Mouse (Mus musculus): ENCODE data around the gene Iqschfp. TPM values are rescaled to one million over a fixed set of nuclear protein-coding genes. Genes with fewer than 3 reads are reported as not detected.
A peak's percentile ranks its signal among the peaks of the same experiment; 100 is the strongest.

The Iqschfp gene
- total RNA-seq, 2 experiments from 2014 or later: 9.5 to 13.2 TPM

- DNase-seq (ENCODE audit: low spot score in 2 of 2): no peak
- intact Hi-C loops (cut with DNase I): no loop called here
Measured at GRCm38 (mm10) chr3:68499532-68500152, 607.6 kb downstream of the Iqschfp start.

GRCm38 (mm10) chr3:68504838-68505237 lies 612.8 kb downstream of the Iqschfp start:
- intact Hi-C loops (cut with DNase I): loop anchor here (5.0 kb wide), 1 partner anchor 37 kb away; no protein-coding TSS in a partner anchor

GRCm38 (mm10) chr3:68506769-68507318 lies 614.8 kb downstream of the Iqschfp start:
- DNase-seq (ENCODE audit: low spot score in 2 of 2): no peak
- intact Hi-C loops (cut with DNase I): loop anchor here (5.0 kb wide), 1 partner anchor 35 kb away; no protein-coding TSS in a partner anchor

More at GRCm38 (mm10) chr3:68504838-68505237, 612.8 kb downstream of the Iqschfp start:
- DNase-seq (ENCODE audit: low spot score in 2 of 2): no peak

GRCm38 (mm10) chr3:68508629-68509028 lies 616.6 kb downstream of the Iqschfp start:
- intact Hi-C loops (cut with DNase I): loop anchor here (5.0 kb wide), 1 partner anchor 34 kb away; no protein-coding TSS in a partner anchor
- DNase-seq (ENCODE audit: low spot score in 2 of 2): peak; percentile 38 to 44

- DNase-seq (ENCODE audit: low spot score in 2 of 2): no peak
- intact Hi-C loops (cut with DNase I): no loop called here
Measured at GRCm38 (mm10) chr3:68510872-68511271, 618.8 kb downstream of the Iqschfp start.

- DNase-seq (ENCODE audit: low spot score in 2 of 2): no peak
- intact Hi-C loops (cut with DNase I): no loop called here
Measured at GRCm38 (mm10) chr3:68511744-68512143, 619.7 kb downstream of the Iqschfp start.

GRCm38 (mm10) chr3:68512327-68512726 lies 620.3 kb downstream of the Iqschfp start:
- no peak for DNase-seq (ENCODE audit: low spot score in 2 of 2)
- intact Hi-C loops (cut with DNase I): no loop called here

GRCm38 (mm10) chr3:68513340-68514119 lies 621.5 kb downstream of the Iqschfp start:
- intact Hi-C loops (cut with DNase I): no loop called here
- no peak for DNase-seq (ENCODE audit: low spot score in 2 of 2)

- DNase-seq (ENCODE audit: low spot score in 2 of 2): no peak
- intact Hi-C loops (cut with DNase I): no loop called here
Measured at GRCm38 (mm10) chr3:68514120-68514497, 622.1 kb downstream of the Iqschfp start.

- intact Hi-C loops (cut with DNase I): no loop called here
- no peak for DNase-seq (ENCODE audit: low spot score in 2 of 2)
Measured at GRCm38 (mm10) chr3:68514717-68515116, 622.7 kb downstream of the Iqschfp start.

GRCm38 (mm10) chr3:68516393-68517081 lies 624.5 kb downstream of the Iqschfp start:
- intact Hi-C loops (cut with DNase I): no loop called here
- peak; percentile 54 to 56 for DNase-seq (ENCODE audit: low spot score in 2 of 2)

GRCm38 (mm10) chr3:68517236-68517635 lies 625.2 kb downstream of the Iqschfp start:
- intact Hi-C loops (cut with DNase I): no loop called here
- no peak for DNase-seq (ENCODE audit: low spot score in 2 of 2)

GRCm38 (mm10) chr3:68518041-68518440 lies 626.0 kb downstream of the Iqschfp start:
- intact Hi-C loops (cut with DNase I): no loop called here
- DNase-seq (ENCODE audit: low spot score in 2 of 2): no peak

GRCm38 (mm10) chr3:68518586-68518985 lies 626.6 kb downstream of the Iqschfp start:
- intact Hi-C loops (cut with DNase I): no loop called here
- DNase-seq (ENCODE audit: low spot score in 2 of 2): no peak

GRCm38 (mm10) chr3:68525361-68525878 lies 633.4 kb downstream of the Iqschfp start:
- no peak for DNase-seq (ENCODE audit: low spot score in 2 of 2)
- intact Hi-C loops (cut with DNase I): no loop called here

GRCm38 (mm10) chr3:68526416-68526815 lies 634.4 kb downstream of the Iqschfp start:
- DNase-seq (ENCODE audit: low spot score in 2 of 2): no peak
- intact Hi-C loops (cut with DNase I): no loop called here

- no peak for DNase-seq (ENCODE audit: low spot score in 2 of 2)
- intact Hi-C loops (cut with DNase I): no loop called here
Measured at GRCm38 (mm10) chr3:68527182-68527581, 635.1 kb downstream of the Iqschfp start.

GRCm38 (mm10) chr3:68531908-68532307 lies 639.9 kb downstream of the Iqschfp start:
- DNase-seq (ENCODE audit: low spot score in 2 of 2): no peak
- intact Hi-C loops (cut with DNase I): no loop called here

GRCm38 (mm10) chr3:68534571-68535051 lies 642.6 kb downstream of the Iqschfp start:
- intact Hi-C loops (cut with DNase I): no loop called here
- no peak for DNase-seq (ENCODE audit: low spot score in 2 of 2)
